Mouse (Mus musculus) liver, embryonic 14.5 days (tissue): Measurements from ENCODE around the gene Zdhhc13.

Experiments used
- CTCF ChIP-seq: IDR thresholded peaks from 2 replicates; pipeline ENCODE4 v1.5.1; 2016; ENCODE audit warnings: antibody characterized with exemption, low read depth, control low read depth
- EP300 ChIP-seq: IDR thresholded peaks from 2 replicates; pipeline ENCODE4 v1.6.1; 2016; ENCODE audit warnings: antibody characterized with exemption, low read depth

GRCm38 (mm10) chr7:48788348-48788747, 455 bp upstream of the Zdhhc13 start:
- no peak for TF ChIP-seq CTCF
- TF ChIP-seq EP300 = no peak
